Mouse (Mus musculus) forebrain, embryonic 11.5 days (tissue): ENCODE measurements at regions not wholly inside any gene's neighbourhood (a gene's known extent, or its start where the extent isn't known, plus 50 kb on each side); places are given as distances from the start of the nearest gene placed in this dataset.
A peak's percentile ranks its signal among the peaks of the same experiment; 100 is the strongest.
"Not testable (repeated sequence)": the region's sequence is repeated elsewhere in the genome, so short reads cannot be mapped to it uniquely, and the experiment has no call there.

Experiments used
- ATAC-seq: fragments of 200-750 bp; cut with Nextera tagmentation; replicated peaks from 2 replicates; pipeline ENCODE4 v1.8.0; 2017; ENCODE audit warnings: moderate TSS enrichment; ENCODE audit not compliant: low FRiP score
- DNase-seq: peaks from one replicate; pipeline ENCODE4 v3.0.0-alpha.2; 2017; ENCODE audit warnings: low spot score
- H3K27ac ChIP-seq: fragments of 300-500 bp; sonication (generic); 2 replicates; pipeline ENCODE4 v1.5.1; 2014; ENCODE audit warnings: low read depth, low read length
- H3K27me3 ChIP-seq: fragments of 300-500 bp; sonication (generic); 2 replicates; pipeline ENCODE4 v1.6.1; 2014; ENCODE audit warnings: mild to moderate bottlenecking, low read length, mixed read lengths; ENCODE audit not compliant: control insufficient read depth, insufficient read depth
- H3K36me3 ChIP-seq: fragments of 300-500 bp; sonication (generic); 2 replicates; pipeline ENCODE4 v1.6.1; 2014; ENCODE audit warnings: mild to moderate bottlenecking, low read length, moderate library complexity, mixed read lengths; ENCODE audit not compliant: control insufficient read depth, insufficient read depth
- H3K4me1 ChIP-seq: fragments of 300-500 bp; sonication (generic); replicated peaks from 2 replicates; pipeline ENCODE4 v1.6.1; 2014; ENCODE audit warnings: low read length, mixed read lengths; ENCODE audit not compliant: control insufficient read depth, insufficient read depth
- H3K4me2 ChIP-seq: fragments of 300-500 bp; sonication (generic); 2 replicates; pipeline ENCODE4 v1.6.1; 2014; ENCODE audit warnings: low read depth, mild to moderate bottlenecking, low read length, moderate library complexity, mixed read lengths; ENCODE audit not compliant: severe bottlenecking
- H3K4me3 ChIP-seq: fragments of 300-500 bp; sonication (generic); 2 replicates; pipeline ENCODE4 v1.5.1; 2014; ENCODE audit warnings: low read depth, low read length
- H3K9ac ChIP-seq: fragments of 300-500 bp; sonication (generic); 2 replicates; pipeline ENCODE4 v1.6.1; 2014; ENCODE audit warnings: low read length
- H3K9me3 ChIP-seq: fragments of 300-500 bp; sonication (generic); 2 replicates; pipeline ENCODE4 v1.6.1; 2016; ENCODE audit warnings: low read length, mixed read lengths; ENCODE audit not compliant: control insufficient read depth
- WGBS: fragments of 180-500 bp; shearing (Covaris S2); extraction: QIAGEN DNeasy Blood & Tissue Kit; methylation state at CpG from one replicate; pipeline ENCODE4 v1.1.7; 2014; 5-methylcytosine and 5-hydroxymethylcytosine counted together

DNA sequence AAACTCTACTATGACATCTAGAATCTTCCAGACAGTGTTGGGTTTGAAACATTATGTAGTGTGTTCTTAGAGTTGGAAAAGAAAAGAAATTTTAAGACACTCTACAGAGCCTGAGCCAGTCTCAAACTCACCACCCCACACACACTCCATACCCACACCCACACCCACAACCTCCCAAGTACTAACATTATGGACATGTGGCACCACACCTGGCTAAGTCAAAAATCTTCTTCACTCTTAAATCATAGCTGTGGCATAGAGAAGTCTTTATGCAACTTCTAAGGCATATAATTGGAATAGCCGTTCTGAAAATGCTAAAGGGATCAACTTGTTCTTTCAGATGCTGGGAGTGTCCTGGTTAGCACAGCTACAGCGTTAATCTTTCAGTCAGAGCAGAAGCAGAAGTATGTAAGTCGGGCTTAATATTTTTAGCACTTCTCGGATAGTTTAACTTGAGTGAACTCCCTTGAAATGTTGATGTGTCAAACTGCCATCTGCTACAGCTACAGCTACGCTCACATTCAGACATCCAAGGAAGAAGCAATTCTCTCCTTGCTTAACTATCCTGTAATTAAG lies 68.6 kb upstream of the Creb1 start:
- DNase-seq (no peak), ATAC-seq (no peak)
- Histone ChIP-seq H3K4me2 (no peak overlapping the region), H3K9ac (no peak overlapping the region), H3K36me3 (no peaks in the 10 kb centered on the region), H3K27ac (no peak overlapping the region), H3K9me3 (no peaks in the 10 kb centered on the region), H3K4me3 (no peak overlapping the region), H3K4me1 (no peaks in the 10 kb centered on the region), H3K27me3 (no peaks in the 10 kb centered on the region)
- 88% methylated on average over 5 of the region's 5 CpGs for WGBS

DNA sequence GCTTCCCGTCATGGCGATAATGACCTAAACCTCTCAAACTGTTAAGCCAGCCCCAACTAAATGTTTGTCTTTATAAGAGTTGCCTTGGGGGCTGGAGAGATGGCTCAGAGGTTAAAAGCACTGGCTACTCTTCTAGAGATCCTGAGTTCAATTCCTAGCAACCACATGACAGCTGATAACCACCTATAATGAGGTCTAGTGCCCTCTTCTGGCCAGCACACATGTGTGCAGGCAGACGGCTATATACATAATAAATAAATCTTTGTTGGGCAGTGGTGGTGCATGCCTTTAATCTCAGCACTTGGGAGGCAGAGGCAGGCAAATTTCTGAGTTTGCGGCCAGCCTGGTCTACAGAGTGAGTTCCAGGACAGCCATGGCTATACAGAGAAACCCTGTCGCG lies 70.8 kb upstream of the Creb1 start:
- H3K27me3 ChIP-seq, H3K27ac ChIP-seq, H3K9me3 ChIP-seq, H3K4me3 ChIP-seq, H3K4me1 ChIP-seq, H3K36me3 ChIP-seq, H3K4me2 ChIP-seq, H3K9ac ChIP-seq, DNase-seq, ATAC-seq: not testable (repeated sequence)
- 93% methylated on average over 6 of the region's 6 CpGs for WGBS

DNA sequence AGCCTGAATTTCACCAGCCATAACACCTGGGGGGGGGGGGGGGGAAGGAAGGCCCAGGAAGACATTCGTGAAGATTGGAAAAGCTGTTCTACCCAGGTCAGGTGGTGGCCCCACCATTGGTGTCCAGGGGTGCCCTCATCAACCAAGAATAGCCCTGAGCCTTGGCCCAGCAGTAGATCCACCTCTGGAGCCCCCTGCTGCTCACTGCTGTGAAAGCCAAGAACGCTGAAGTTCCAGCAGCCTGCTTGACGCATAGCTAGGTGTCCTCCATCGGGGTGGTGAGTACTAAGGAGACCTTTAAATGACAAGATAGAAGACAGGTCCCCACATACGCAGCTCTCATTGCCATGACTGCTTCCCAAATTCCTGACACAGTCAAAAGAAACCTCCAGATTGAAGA lies 74.6 kb upstream of the Creb1 start:
- Histone ChIP-seq H3K4me1 (no peaks in the 10 kb centered on the region), H3K4me3 (no peak overlapping the region), H3K27me3 (no peaks in the 10 kb centered on the region), H3K4me2 (no peak overlapping the region), H3K9me3 (no peaks in the 10 kb centered on the region), H3K36me3 (no peaks in the 10 kb centered on the region), H3K27ac (no peak overlapping the region), H3K9ac (no peak overlapping the region)
- ATAC-seq (no peak), DNase-seq (no peak)
- WGBS = 82% methylated on average over 5 of the region's 5 CpGs

DNA sequence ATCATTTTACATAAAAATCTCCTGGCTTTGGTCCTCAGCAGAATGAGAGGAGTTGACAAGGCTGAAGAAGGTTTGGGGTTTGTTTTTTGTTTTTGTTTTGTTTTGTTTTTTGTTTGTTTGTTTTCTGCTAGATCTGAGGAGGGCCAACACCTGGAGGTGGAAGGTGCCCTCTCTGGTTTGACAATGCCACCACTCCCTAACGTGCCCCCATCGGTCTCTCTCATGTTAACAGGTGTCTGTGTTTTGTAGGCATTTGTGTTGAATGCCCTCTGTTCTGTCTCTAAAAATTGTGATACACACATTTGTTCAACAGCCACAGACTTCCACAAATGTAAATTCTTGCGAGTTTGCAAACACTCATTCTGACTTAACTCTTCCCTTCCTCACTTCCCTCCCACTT lies 83.3 kb upstream of the Creb1 start:
- Histone ChIP-seq H3K4me1 (peaks cover 6% of the 10 kb centered on the region; the same call in 1 of the 2 replicates), H3K4me2 (no peak overlapping the region), H3K36me3 (no peaks in the 10 kb centered on the region), H3K9ac (no peak overlapping the region), H3K9me3 (no peaks in the 10 kb centered on the region), H3K27me3 (no peaks in the 10 kb centered on the region; the same call in 1 of the 2 replicates), H3K27ac (no peak overlapping the region), H3K4me3 (no peak overlapping the region)
- 85% methylated on average over 3 of the region's 3 CpGs for WGBS
- DNase-seq (no peak), ATAC-seq (no peak)

DNA sequence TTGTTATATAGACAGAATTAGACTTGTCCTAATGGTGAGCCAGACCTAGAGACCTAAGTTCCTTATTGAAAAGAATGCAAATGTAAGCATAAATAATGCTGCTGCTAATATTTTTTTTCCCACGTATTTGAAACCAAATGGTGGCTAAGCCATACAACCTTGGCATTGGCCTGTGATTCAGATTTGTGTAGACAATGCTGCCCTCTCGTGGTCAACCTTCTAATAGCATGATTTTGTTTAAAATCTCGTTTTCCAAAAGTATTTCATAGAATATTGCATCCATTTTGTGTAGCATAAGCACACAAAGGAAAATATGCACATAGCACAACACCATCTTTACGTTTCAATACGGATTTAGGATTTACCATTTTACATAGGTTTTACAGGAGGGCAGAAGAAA lies 84.4 kb upstream of the Creb1 start:
- ATAC-seq = no peak
- no peak overlapping the region for H3K4me2 ChIP-seq
- H3K27me3 ChIP-seq = no peaks in the 10 kb centered on the region; the same call in 1 of the 2 replicates
- H3K4me3 ChIP-seq = no peak overlapping the region
- H3K9ac ChIP-seq = no peak overlapping the region
- no peaks in the 10 kb centered on the region for H3K36me3 ChIP-seq
- WGBS = 3% methylated on average over 5 of the region's 5 CpGs
- DNase-seq = peak; percentile 69
- no peak overlapping the region for H3K27ac ChIP-seq
- H3K4me1 ChIP-seq = peaks cover 6% of the 10 kb centered on the region; the same call in 1 of the 2 replicates
- H3K9me3 ChIP-seq = no peaks in the 10 kb centered on the region

DNA sequence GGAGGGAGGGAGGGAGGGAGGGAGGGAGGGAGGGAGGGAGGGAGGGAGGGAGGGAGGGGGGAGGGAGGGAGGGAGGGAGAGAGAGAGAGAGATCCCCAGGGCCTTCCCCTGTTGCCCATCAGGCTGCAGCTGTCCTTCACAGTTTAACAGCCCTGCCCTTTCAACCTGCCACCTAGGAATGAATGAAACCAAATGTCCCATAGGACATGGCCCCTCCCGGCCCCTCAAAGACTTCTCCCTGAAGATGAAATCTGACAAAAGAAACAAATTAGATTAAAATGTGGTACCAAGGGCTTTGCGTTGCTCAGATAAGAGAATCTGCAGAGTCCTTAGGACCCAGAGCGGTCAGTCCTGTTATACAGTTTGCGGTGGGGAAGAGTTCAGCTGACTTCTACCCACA lies 86.0 kb upstream of the Creb1 start:
- no peaks in the 10 kb centered on the region for H3K36me3 ChIP-seq
- H3K4me1 ChIP-seq = peaks cover 6% of the 10 kb centered on the region; the same call in 1 of the 2 replicates
- H3K4me2 ChIP-seq = no peak overlapping the region
- ATAC-seq = 0 out of 2 replicates have a peak, but pooled peaks have one; percentile 22
- DNase-seq = no peak
- H3K27ac ChIP-seq = no peak overlapping the region
- no peaks in the 10 kb centered on the region; the same call in 1 of the 2 replicates for H3K27me3 ChIP-seq
- H3K9ac ChIP-seq = no peak overlapping the region
- no peaks in the 10 kb centered on the region for H3K9me3 ChIP-seq
- 70% methylated on average over 4 of the region's 4 CpGs for WGBS
- no peak overlapping the region for H3K4me3 ChIP-seq

DNA sequence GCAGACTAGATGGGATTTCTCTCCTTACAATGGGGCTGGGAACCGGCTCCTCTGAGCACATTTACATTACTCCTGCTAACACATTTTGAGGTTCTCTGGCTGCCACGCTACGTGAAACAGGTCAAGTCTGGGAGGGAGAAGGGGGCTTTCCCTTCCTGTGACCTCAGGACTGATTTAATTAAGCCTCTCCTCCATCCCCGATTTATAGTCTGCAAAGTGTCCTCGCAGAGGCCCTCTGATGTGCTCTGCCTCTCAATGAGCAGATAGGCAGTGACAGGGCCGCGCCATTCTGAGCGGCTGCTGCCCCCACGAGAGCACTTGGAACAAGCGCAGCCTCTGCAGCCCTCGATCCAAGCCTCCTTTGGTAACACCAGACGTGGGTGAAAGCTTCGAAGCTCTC lies 86.5 kb upstream of the Creb1 start:
- Histone ChIP-seq H3K4me1 (peaks cover 6% of the 10 kb centered on the region; the same call in 1 of the 2 replicates), H3K36me3 (no peaks in the 10 kb centered on the region), H3K4me3 (no peak overlapping the region), H3K4me2 (peak overlapping the region; percentile 32; the same call in 1 of the 2 replicates), H3K27me3 (no peaks in the 10 kb centered on the region; the same call in 1 of the 2 replicates), H3K9ac (no peak overlapping the region), H3K27ac (no peak overlapping the region), H3K9me3 (no peaks in the 10 kb centered on the region)
- 3% methylated on average over 13 of the region's 13 CpGs for whole genome bisulfite sequencing
- peak; percentile 92 for ATAC-seq
- DNase-seq = peak; percentile 91

DNA sequence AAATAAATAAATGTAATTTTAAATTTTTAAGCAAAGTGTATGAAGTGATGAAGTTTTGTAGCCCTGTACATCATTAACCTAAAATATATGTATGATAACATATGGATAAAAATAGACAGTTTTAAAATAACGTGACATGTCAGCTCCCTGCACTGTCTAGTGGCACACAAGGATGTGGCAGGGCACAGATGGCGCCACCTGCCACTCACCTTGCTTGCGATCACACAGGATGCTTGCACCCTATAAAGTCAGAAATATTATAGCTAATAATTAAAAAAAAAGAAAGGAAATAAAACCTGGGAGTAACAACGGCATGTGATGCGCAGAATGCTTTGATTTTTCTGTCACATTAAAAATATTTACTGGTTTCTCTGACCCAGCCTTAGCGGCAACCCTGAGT lies 89.0 kb upstream of the Creb1 start:
- ATAC-seq (no peak), DNase-seq (no peak)
- 92% methylated on average over 6 of the region's 6 CpGs for WGBS
- H3K4me2 ChIP-seq = no peak overlapping the region
- no peaks in the 10 kb centered on the region for H3K9me3 ChIP-seq
- peaks cover 6% of the 10 kb centered on the region; the same call in 1 of the 2 replicates for H3K4me1 ChIP-seq
- no peaks in the 10 kb centered on the region for H3K36me3 ChIP-seq
- no peak overlapping the region for H3K9ac ChIP-seq
- H3K27ac ChIP-seq = no peak overlapping the region
- no peaks in the 10 kb centered on the region; the same call in 1 of the 2 replicates for H3K27me3 ChIP-seq
- H3K4me3 ChIP-seq = no peak overlapping the region
